Mouse (Mus musculus) liver, adult 2 months (tissue): ENCODE measurements around the gene Agpat4. TPM values are rescaled to one million over a fixed set of nuclear protein-coding genes. Genes with fewer than 3 reads are reported as not detected.

Source experiments
- DNase-seq: peaks from one replicate; pipeline ENCODE4 v3.0.0-alpha.2; 2011; ENCODE audit warnings: low read depth, low spot score; ENCODE audit errors: extremely low read depth
- H3K27ac ChIP-seq: fragments of 200-500 bp; replicated peaks from 2 replicates; pipeline ENCODE4 v1.5.1; 2012; ENCODE audit warnings: low read depth, mild to moderate bottlenecking, control low read depth, inconsistent platforms, low read length; ENCODE audit not compliant: insufficient read depth
- H3K27me3 ChIP-seq: fragments of 200-500 bp; 2 replicates; pipeline ENCODE4 v1.6.1; 2012; ENCODE audit warnings: mild to moderate bottlenecking, moderate library complexity, low read length, inconsistent platforms; ENCODE audit not compliant: control insufficient read depth, insufficient read depth
- H3K36me3 ChIP-seq: fragments of 200-500 bp; 2 replicates; pipeline ENCODE4 v1.6.1; 2012; ENCODE audit warnings: low read length, inconsistent platforms; ENCODE audit not compliant: control insufficient read depth, insufficient read depth
- H3K4me1 ChIP-seq: fragments of 200-500 bp; 2 replicates; pipeline ENCODE4 v1.6.1; 2011; ENCODE audit warnings: low read length; ENCODE audit not compliant: control insufficient read depth, insufficient read depth
- H3K4me3 ChIP-seq: fragments of 200-500 bp; 2 replicates; pipeline ENCODE4 v1.5.1; 2011; ENCODE audit warnings: low read depth, mild to moderate bottlenecking, control low read depth, low read length, moderate library complexity; ENCODE audit not compliant: insufficient read depth
- H3K79me2 ChIP-seq: fragments of 200-500 bp; 2 replicates; pipeline ENCODE4 v1.6.1; 2012; ENCODE audit warnings: inconsistent platforms, mild to moderate bottlenecking, low read length, moderate library complexity; ENCODE audit not compliant: control insufficient read depth, insufficient read depth
- H3K9ac ChIP-seq: fragments of 200-500 bp; 2 replicates; pipeline ENCODE4 v1.6.1; 2012; ENCODE audit warnings: low read depth, mild to moderate bottlenecking, control low read depth, inconsistent platforms, low read length
- CTCF ChIP-seq: fragments of 200-500 bp; IDR thresholded peaks from 2 replicates; pipeline ENCODE4 v1.5.1; 2011; ENCODE audit warnings: low read depth, low read length, control low read depth
- POLR2A ChIP-seq: fragments of 200-500 bp; IDR thresholded peaks from 2 replicates; pipeline ENCODE4 v1.6.1; 2011; ENCODE audit warnings: low read length, control low read depth; ENCODE audit not compliant: insufficient read depth; ENCODE audit errors: extremely low read depth
- WGBS: fragments of 180-500 bp; shearing (Covaris S2); methylation state at CpG from one replicate; pipeline ENCODE4 v1.1.7; 2018; 5-methylcytosine and 5-hydroxymethylcytosine counted together
- polyA plus RNA-seq: library from polyadenylated mRNA; depleted of rRNA; stranded (reverse); fragments of >200 nt; gene quantifications from 2 replicates; pipeline ENCODE4 v1.2.3, GENCODE M21; 2012
- total RNA-seq: library from RNA; depleted of rRNA; stranded (reverse); fragments of >200 nt; gene quantifications from 2 replicates; pipeline ENCODE4 v1.2.3, GENCODE M21; 2014

Gene Agpat4
- total and polyA plus RNA-seq, 2 experiments = 0.60 to 1.2 TPM

GRCm38 (mm10) chr17:12240701-12241100, 122.2 kb downstream of the Agpat4 start:
- H3K27me3 ChIP-seq = no peaks in the 10 kb centered on the region
- no peak overlapping the region for H3K9ac ChIP-seq
- H3K4me1 ChIP-seq = no peaks in the 10 kb centered on the region
- TF ChIP-seq POLR2A (no peak), CTCF (no peak)
- WGBS = 90% methylated on average over 3 of the region's 3 CpGs
- H3K27ac ChIP-seq = no peak overlapping the region
- H3K4me3 ChIP-seq = no peak overlapping the region
- no peak for DNase-seq
- no peaks in the 10 kb centered on the region for H3K79me2 ChIP-seq
- peaks cover 9% of the 10 kb centered on the region; the same call in 1 of the 2 replicates for H3K36me3 ChIP-seq

DNA sequence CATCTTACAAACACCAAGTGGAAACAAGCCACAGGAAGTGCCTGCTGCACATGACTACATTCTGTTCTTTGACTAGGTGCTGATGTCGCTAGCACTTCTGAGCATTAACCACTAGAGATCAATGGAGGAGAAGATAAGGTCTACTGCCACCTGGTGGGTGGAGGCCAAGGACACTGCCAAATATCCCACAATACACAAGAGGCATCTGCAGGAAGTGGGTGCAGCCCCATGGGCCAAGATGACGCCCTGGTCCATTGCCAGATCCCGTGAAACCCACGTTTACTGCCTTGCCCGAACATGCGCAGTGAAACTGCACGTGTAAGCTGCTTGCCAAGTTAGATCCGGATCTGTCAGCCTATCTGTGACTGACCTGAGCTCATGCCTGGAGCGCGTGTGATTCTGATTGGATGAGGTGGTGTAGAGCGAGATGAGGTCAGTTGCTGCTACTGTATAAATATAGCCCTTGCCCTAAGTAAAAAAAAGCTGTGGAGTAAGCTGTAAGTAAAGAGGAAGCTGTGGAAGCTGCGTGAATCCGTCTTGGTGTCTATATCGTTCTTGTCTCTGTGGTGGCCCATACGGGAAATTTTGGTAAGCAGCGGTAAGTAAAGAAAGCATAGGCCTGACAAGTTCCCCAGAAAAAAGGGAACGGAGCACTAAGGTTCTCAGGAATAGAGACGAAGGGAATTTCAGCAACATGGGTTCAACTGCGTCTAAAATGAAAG, 131.4 kb downstream of the Agpat4 start:
- peaks cover 25% of the 10 kb centered on the region for H3K36me3 ChIP-seq
- peak; percentile 24 for DNase-seq
- no peaks in the 10 kb centered on the region for H3K79me2 ChIP-seq
- no peaks in the 10 kb centered on the region for H3K27me3 ChIP-seq
- 94% methylated on average over 19 of the region's 19 CpGs for WGBS
- no peak overlapping the region for H3K4me3 ChIP-seq
- no peak overlapping the region for H3K9ac ChIP-seq
- no peak overlapping the region for H3K27ac ChIP-seq
- TF ChIP-seq POLR2A (no peak), CTCF (0 out of 2 replicates have a peak, but pooled peaks have one; percentile 20)
- H3K4me1 ChIP-seq = no peaks in the 10 kb centered on the region

DNA sequence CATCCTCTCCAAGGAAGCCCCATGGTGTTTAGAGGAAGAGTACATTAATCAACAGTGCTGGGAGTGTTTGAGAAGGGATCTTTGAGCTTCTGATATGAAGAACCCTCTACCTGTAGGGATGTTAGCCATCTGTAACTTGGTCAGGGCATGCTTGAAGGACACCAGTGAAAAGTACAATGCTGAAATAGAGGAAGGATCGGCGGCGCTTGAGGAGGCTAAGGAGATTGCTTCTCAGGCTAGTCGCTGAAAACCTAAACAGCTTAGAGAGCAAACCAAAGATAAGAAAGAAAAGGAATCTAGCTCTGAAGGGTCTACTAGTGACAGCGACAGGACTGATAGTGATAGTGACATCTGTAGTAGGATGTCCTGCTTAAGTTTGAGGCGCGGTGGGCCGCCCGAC, 132.1 kb downstream of the Agpat4 start:
- H3K4me3 ChIP-seq = no peak overlapping the region
- H3K36me3 ChIP-seq = peaks cover 30% of the 10 kb centered on the region
- no peaks in the 10 kb centered on the region for H3K79me2 ChIP-seq
- H3K4me1 ChIP-seq = no peaks in the 10 kb centered on the region
- H3K27ac ChIP-seq = no peak overlapping the region
- 96% methylated on average over 9 of the region's 9 CpGs for WGBS
- no peaks in the 10 kb centered on the region for H3K27me3 ChIP-seq
- no peak for DNase-seq
- TF ChIP-seq CTCF = no peak
- TF ChIP-seq POLR2A = no peak
- no peak overlapping the region for H3K9ac ChIP-seq

- Histone ChIP-seq H3K4me1 (no peaks in the 10 kb centered on the region), H3K36me3 (peaks cover 35% of the 10 kb centered on the region), H3K9ac (no peak overlapping the region), H3K79me2 (no peaks in the 10 kb centered on the region), H3K27ac (no peak overlapping the region), H3K27me3 (no peaks in the 10 kb centered on the region), H3K4me3 (no peak overlapping the region)
- no peak for DNase-seq
- TF ChIP-seq POLR2A (no peak), CTCF (no peak)
- 96% methylated on average over 11 of the region's 11 CpGs for WGBS
Observed at GRCm38 (mm10) chr17:12256142-12256541, 137.6 kb downstream of the Agpat4 start.

GRCm38 (mm10) chr17:12258517-12258916, 140.0 kb downstream of the Agpat4 start:
- TF ChIP-seq CTCF (no peak), POLR2A (no peak)
- no peak for DNase-seq
- no peak overlapping the region for H3K4me3 ChIP-seq
- H3K79me2 ChIP-seq = no peaks in the 10 kb centered on the region
- 93% methylated on average over 6 of the region's 6 CpGs for WGBS
- H3K4me1 ChIP-seq = no peaks in the 10 kb centered on the region
- H3K27ac ChIP-seq = no peak overlapping the region
- H3K36me3 ChIP-seq = peaks cover 31% of the 10 kb centered on the region
- H3K9ac ChIP-seq = no peak overlapping the region
- H3K27me3 ChIP-seq = no peaks in the 10 kb centered on the region

DNA sequence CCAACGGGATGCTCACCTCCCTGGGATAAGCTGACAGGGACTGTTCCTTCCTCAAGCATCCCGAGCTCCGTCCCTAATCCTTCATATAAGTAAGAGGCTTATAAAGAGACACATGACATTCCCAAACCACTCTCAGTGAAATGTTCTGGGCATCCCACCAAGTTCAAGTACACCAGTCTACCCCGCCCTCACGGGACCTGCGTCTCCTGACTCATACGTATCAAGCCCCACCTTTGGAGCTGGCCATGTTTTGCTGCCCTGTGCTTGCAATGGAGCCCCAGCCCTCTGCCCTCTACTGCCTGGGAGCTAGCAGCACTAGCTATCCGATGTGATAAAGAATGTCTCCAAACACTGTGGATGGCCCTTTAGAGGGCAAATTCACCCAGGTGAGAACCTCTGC, 141.5 kb downstream of the Agpat4 start:
- TF ChIP-seq CTCF (no peak), POLR2A (no peak)
- H3K9ac ChIP-seq = no peak overlapping the region
- H3K27me3 ChIP-seq = no peaks in the 10 kb centered on the region
- peaks cover 27% of the 10 kb centered on the region for H3K36me3 ChIP-seq
- no peak overlapping the region for H3K4me3 ChIP-seq
- 88% methylated on average over 8 of the region's 8 CpGs for WGBS
- H3K79me2 ChIP-seq = no peaks in the 10 kb centered on the region
- no peaks in the 10 kb centered on the region for H3K4me1 ChIP-seq
- no peak overlapping the region for H3K27ac ChIP-seq
- DNase-seq = no peak
